Mouse (Mus musculus): ENCODE measurements around the gene Pdlim5. TPM values are rescaled to one million over a fixed set of nuclear protein-coding genes. Genes with fewer than 3 reads are reported as not detected.
A peak's percentile ranks its signal among the peaks of the same experiment; 100 is the strongest.
"Not testable (repeated sequence)": the region's sequence is repeated elsewhere in the genome, so short reads cannot be mapped to it uniquely, and the experiment has no call there.

Pdlim5 gene
- polyA plus RNA-seq, 1 experiment from 2014 or later, result 84.5 TPM

GRCm38 (mm10) chr3:142219910-142220309 is 175.6 kb downstream of the Pdlim5 start:
- H3K4me2 ChIP-seq (ENCODE audit: low read depth, low read length), result no peak overlapping the region
- H3K9ac ChIP-seq (ENCODE audit: low read depth, low read length), result no peak overlapping the region
- no peak for DNase-seq (ENCODE audit: low spot score)
- H3K9me3 ChIP-seq (ENCODE audit: control insufficient read depth, low read length), result no peaks in the 10 kb centered on the region
- no peaks in the 10 kb centered on the region for H3K27me3 ChIP-seq (replicated peaks; ENCODE audit: control insufficient read depth, insufficient read depth, low read length)
- no peak for ATAC-seq (ENCODE audit: low read depth)
- no peaks in the 10 kb centered on the region for H3K36me3 ChIP-seq (ENCODE audit: control insufficient read depth, insufficient read depth, low read length)
- H3K4me3 ChIP-seq (ENCODE audit: low read depth, low read length), result no peak overlapping the region
- 92% methylated on average over 9 of the region's 9 CpGs for WGBS
- no peaks in the 10 kb centered on the region for H3K4me1 ChIP-seq (ENCODE audit: control insufficient read depth, insufficient read depth, low read length)
- H3K27ac ChIP-seq (replicated peaks; ENCODE audit: low read depth, low read length), result no peak overlapping the region

- no peaks in the 10 kb centered on the region for H3K9me3 ChIP-seq (ENCODE audit: control insufficient read depth, low read length)
- no peaks in the 10 kb centered on the region for H3K27me3 ChIP-seq (replicated peaks; ENCODE audit: control insufficient read depth, insufficient read depth, low read length)
- ATAC-seq (ENCODE audit: low read depth) (no peak), DNase-seq (ENCODE audit: low spot score) (no peak)
- no peak overlapping the region for H3K27ac ChIP-seq (replicated peaks; ENCODE audit: low read depth, low read length)
- no peaks in the 10 kb centered on the region for H3K4me1 ChIP-seq (ENCODE audit: control insufficient read depth, insufficient read depth, low read length)
- no peaks in the 10 kb centered on the region for H3K36me3 ChIP-seq (ENCODE audit: control insufficient read depth, insufficient read depth, low read length)
- WGBS, result 29% methylated on average over 2 of the region's 2 CpGs
- no peak overlapping the region for H3K4me3 ChIP-seq (ENCODE audit: low read depth, low read length)
- no peak overlapping the region for H3K4me2 ChIP-seq (ENCODE audit: low read depth, low read length)
- no peak overlapping the region for H3K9ac ChIP-seq (ENCODE audit: low read depth, low read length)
Measured at GRCm38 (mm10) chr3:142212821-142213220, 182.7 kb downstream of the Pdlim5 start.

GRCm38 (mm10) chr3:142212186-142212585 is 183.3 kb downstream of the Pdlim5 start:
- Histone ChIP-seq H3K4me3 (ENCODE audit: low read depth, low read length) (no peak overlapping the region), H3K27me3 (replicated peaks; ENCODE audit: control insufficient read depth, insufficient read depth, low read length) (no peaks in the 10 kb centered on the region), H3K27ac (replicated peaks; ENCODE audit: low read depth, low read length) (no peak overlapping the region), H3K4me1 (ENCODE audit: control insufficient read depth, insufficient read depth, low read length) (no peaks in the 10 kb centered on the region), H3K4me2 (ENCODE audit: low read depth, low read length) (no peak overlapping the region), H3K36me3 (ENCODE audit: control insufficient read depth, insufficient read depth, low read length) (no peaks in the 10 kb centered on the region), H3K9me3 (ENCODE audit: control insufficient read depth, low read length) (no peaks in the 10 kb centered on the region), H3K9ac (ENCODE audit: low read depth, low read length) (no peak overlapping the region)
- 75% methylated on average over 3 of the region's 3 CpGs for WGBS
- ATAC-seq (ENCODE audit: low read depth) (no peak), DNase-seq (ENCODE audit: low spot score) (no peak)

- ATAC-seq (ENCODE audit: low read depth) (no peak), DNase-seq (ENCODE audit: low spot score) (no peak)
- H3K9ac ChIP-seq (ENCODE audit: low read depth, low read length), result no peak overlapping the region
- H3K9me3 ChIP-seq (ENCODE audit: control insufficient read depth, low read length), result no peaks in the 10 kb centered on the region
- WGBS, result 51% methylated on average over 6 of the region's 6 CpGs
- no peaks in the 10 kb centered on the region for H3K27me3 ChIP-seq (replicated peaks; ENCODE audit: control insufficient read depth, insufficient read depth, low read length)
- no peaks in the 10 kb centered on the region for H3K4me1 ChIP-seq (ENCODE audit: control insufficient read depth, insufficient read depth, low read length)
- no peaks in the 10 kb centered on the region for H3K36me3 ChIP-seq (ENCODE audit: control insufficient read depth, insufficient read depth, low read length)
- no peak overlapping the region for H3K4me3 ChIP-seq (ENCODE audit: low read depth, low read length)
- H3K4me2 ChIP-seq (ENCODE audit: low read depth, low read length), result no peak overlapping the region
- H3K27ac ChIP-seq (replicated peaks; ENCODE audit: low read depth, low read length), result no peak overlapping the region
Measured at GRCm38 (mm10) chr3:142209981-142210380, 185.5 kb downstream of the Pdlim5 start.

- H3K36me3 ChIP-seq (ENCODE audit: control insufficient read depth, insufficient read depth, low read length), result no peaks in the 10 kb centered on the region
- no peaks in the 10 kb centered on the region for H3K4me1 ChIP-seq (ENCODE audit: control insufficient read depth, insufficient read depth, low read length)
- H3K9me3 ChIP-seq (ENCODE audit: control insufficient read depth, low read length), result no peaks in the 10 kb centered on the region
- H3K9ac ChIP-seq (ENCODE audit: low read depth, low read length), result no peak overlapping the region
- ATAC-seq (ENCODE audit: low read depth), result no peak
- H3K27ac ChIP-seq (replicated peaks; ENCODE audit: low read depth, low read length), result no peak overlapping the region
- no peak overlapping the region for H3K4me2 ChIP-seq (ENCODE audit: low read depth, low read length)
- H3K4me3 ChIP-seq (ENCODE audit: low read depth, low read length), result no peak overlapping the region
- no peaks in the 10 kb centered on the region for H3K27me3 ChIP-seq (replicated peaks; ENCODE audit: control insufficient read depth, insufficient read depth, low read length)
- DNase-seq (ENCODE audit: low spot score), result peak; percentile 62
- 70% methylated on average over 11 of the region's 11 CpGs for WGBS
Measured at GRCm38 (mm10) chr3:142209057-142209456, 186.4 kb downstream of the Pdlim5 start.

- ATAC-seq (ENCODE audit: low read depth) (no peak), DNase-seq (ENCODE audit: low spot score) (no peak)
- Histone ChIP-seq H3K27me3 (replicated peaks; ENCODE audit: control insufficient read depth, insufficient read depth, low read length) (no peaks in the 10 kb centered on the region), H3K4me3 (ENCODE audit: low read depth, low read length) (no peak overlapping the region), H3K9ac (ENCODE audit: low read depth, low read length) (no peak overlapping the region), H3K9me3 (ENCODE audit: control insufficient read depth, low read length) (no peaks in the 10 kb centered on the region), H3K36me3 (ENCODE audit: control insufficient read depth, insufficient read depth, low read length) (no peaks in the 10 kb centered on the region), H3K27ac (replicated peaks; ENCODE audit: low read depth, low read length) (no peak overlapping the region), H3K4me1 (ENCODE audit: control insufficient read depth, insufficient read depth, low read length) (no peaks in the 10 kb centered on the region), H3K4me2 (ENCODE audit: low read depth, low read length) (no peak overlapping the region)
- WGBS, result 85% methylated on average over 6 of the region's 6 CpGs
Measured at GRCm38 (mm10) chr3:142207488-142207887, 188.0 kb downstream of the Pdlim5 start.

GRCm38 (mm10) chr3:142206316-142206715 is 189.2 kb downstream of the Pdlim5 start:
- no peak overlapping the region for H3K9ac ChIP-seq (ENCODE audit: low read depth, low read length)
- no peaks in the 10 kb centered on the region for H3K4me1 ChIP-seq (ENCODE audit: control insufficient read depth, insufficient read depth, low read length)
- no peaks in the 10 kb centered on the region for H3K36me3 ChIP-seq (ENCODE audit: control insufficient read depth, insufficient read depth, low read length)
- no peak overlapping the region for H3K4me2 ChIP-seq (ENCODE audit: low read depth, low read length)
- WGBS, result 79% methylated on average over 3 of the region's 3 CpGs
- H3K4me3 ChIP-seq (ENCODE audit: low read depth, low read length), result no peak overlapping the region
- H3K9me3 ChIP-seq (ENCODE audit: control insufficient read depth, low read length), result no peaks in the 10 kb centered on the region
- no peak overlapping the region for H3K27ac ChIP-seq (replicated peaks; ENCODE audit: low read depth, low read length)
- no peaks in the 10 kb centered on the region for H3K27me3 ChIP-seq (replicated peaks; ENCODE audit: control insufficient read depth, insufficient read depth, low read length)
- no peak for DNase-seq (ENCODE audit: low spot score)
- ATAC-seq (ENCODE audit: low read depth), result no peak

- DNase-seq (ENCODE audit: low spot score) (no peak), ATAC-seq (ENCODE audit: low read depth) (no peak)
- no peak overlapping the region for H3K9ac ChIP-seq (ENCODE audit: low read depth, low read length)
- 85% methylated on average over 8 of the region's 8 CpGs for WGBS
- H3K27me3 ChIP-seq (replicated peaks; ENCODE audit: control insufficient read depth, insufficient read depth, low read length), result no peaks in the 10 kb centered on the region
- H3K27ac ChIP-seq (replicated peaks; ENCODE audit: low read depth, low read length), result no peak overlapping the region
- H3K4me2 ChIP-seq (ENCODE audit: low read depth, low read length), result no peak overlapping the region
- H3K9me3 ChIP-seq (ENCODE audit: control insufficient read depth, low read length), result no peaks in the 10 kb centered on the region
- no peaks in the 10 kb centered on the region for H3K36me3 ChIP-seq (ENCODE audit: control insufficient read depth, insufficient read depth, low read length)
- no peaks in the 10 kb centered on the region for H3K4me1 ChIP-seq (ENCODE audit: control insufficient read depth, insufficient read depth, low read length)
- no peak overlapping the region for H3K4me3 ChIP-seq (ENCODE audit: low read depth, low read length)
Measured at GRCm38 (mm10) chr3:142196142-142196541, 199.4 kb downstream of the Pdlim5 start.

GRCm38 (mm10) chr3:142191627-142192026 is 203.9 kb downstream of the Pdlim5 start:
- not testable (repeated sequence) for H3K36me3 ChIP-seq (ENCODE audit: control insufficient read depth, insufficient read depth, low read length); H3K9me3 ChIP-seq (ENCODE audit: control insufficient read depth, low read length); DNase-seq (ENCODE audit: low spot score); H3K27ac ChIP-seq (replicated peaks; ENCODE audit: low read depth, low read length); H3K4me3 ChIP-seq (ENCODE audit: low read depth, low read length); H3K9ac ChIP-seq (ENCODE audit: low read depth, low read length); H3K4me2 ChIP-seq (ENCODE audit: low read depth, low read length); H3K27me3 ChIP-seq (replicated peaks; ENCODE audit: control insufficient read depth, insufficient read depth, low read length); ATAC-seq (ENCODE audit: low read depth); H3K4me1 ChIP-seq (ENCODE audit: control insufficient read depth, insufficient read depth, low read length)

All from embryonic facial prominence, embryonic 14.5 days (tissue).